Mouse (Mus musculus): ENCODE measurements around the gene Itih4.

DNA sequence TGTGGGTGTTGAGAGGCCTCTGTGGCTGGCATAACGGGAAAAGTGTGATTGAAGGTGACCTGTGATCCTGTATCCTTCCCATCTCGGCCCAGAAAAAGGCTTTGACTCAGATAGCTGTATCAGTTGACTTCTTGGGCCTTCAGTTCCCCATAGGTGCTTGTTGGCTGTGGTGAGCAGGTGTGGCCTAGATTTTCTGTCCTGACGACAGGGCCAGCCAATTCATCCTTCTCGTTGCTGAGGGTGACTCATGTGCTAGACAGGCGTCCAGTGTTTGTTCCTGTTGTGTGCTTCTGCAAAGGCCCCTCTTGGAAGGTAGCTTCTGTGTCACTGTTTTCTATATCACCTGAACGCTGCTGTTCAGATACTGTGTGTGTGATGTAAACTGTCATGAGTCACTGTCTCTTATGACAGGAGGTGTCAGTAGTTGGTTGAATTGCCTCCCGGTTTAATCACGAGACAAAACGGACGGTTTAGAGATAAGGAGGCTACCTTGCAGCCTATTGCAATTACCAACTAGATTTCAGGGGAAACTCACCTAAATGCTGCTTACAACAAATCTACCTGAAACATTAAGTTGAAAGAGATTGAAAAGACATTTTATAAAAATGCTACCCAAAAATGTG, 29.3 kb upstream of the Itih4 start:
- TF ChIP-seq GATA1 (IDR thresholded peaks at IDR 0.05; ENCODE audit: borderline replicate concordance, low read length): no peak
- no peak for TF ChIP-seq FLI1 (IDR thresholded peaks at IDR 0.05; ENCODE audit: low read length)

All from megakaryocyte, embryonic 14.5 days (primary cell).